Mouse (Mus musculus): ENCODE data around the gene Zfp600. TPM values are rescaled to one million over a fixed set of nuclear protein-coding genes. Genes with fewer than 3 reads are reported as not detected.
"Not testable (repeated sequence)": the region's sequence is repeated elsewhere in the genome, so short reads cannot be mapped to it uniquely, and the experiment has no call there.

The Zfp600 gene
- polyA plus RNA-seq (2016; fragmentation: Nextera tagmentation; extraction: Ambion mirVana) = not detected in 2 replicates

DNA sequence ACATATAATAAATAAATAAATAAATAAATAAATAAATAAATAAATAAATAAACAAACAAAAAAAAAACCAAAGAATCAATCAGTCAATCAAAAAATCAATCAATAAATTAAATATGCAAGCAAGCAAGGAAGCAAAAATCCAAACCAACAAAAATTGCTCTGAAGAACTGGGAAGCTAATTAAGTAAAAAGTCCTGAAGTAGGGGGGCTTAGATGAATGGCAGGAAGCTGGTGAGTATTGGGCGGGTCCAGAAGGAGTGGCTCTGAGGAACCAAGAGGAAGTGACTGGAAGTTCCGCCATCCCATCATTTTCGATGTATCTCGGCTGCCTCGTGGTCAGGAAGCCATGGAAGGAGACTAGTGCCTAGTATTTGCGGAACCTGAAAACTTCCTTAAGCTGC lies at the start of gene Zfp600:
Zfp600 (plus strand) TSS at position 301 of the 400 bp plus-strand sequence.
- not testable (repeated sequence) for H3K9me3 ChIP-seq; H3K4me3 ChIP-seq; ATAC-seq (ENCODE audit: low FRiP score, low read depth); H3K9ac ChIP-seq; H3K27me3 ChIP-seq (replicated peaks); H3K4me1 ChIP-seq; H3K4me2 ChIP-seq (replicated peaks); H3K27ac ChIP-seq; H3K36me3 ChIP-seq
- no CpG with 5 or more reads among the region's 6 CpGs for WGBS

DNA sequence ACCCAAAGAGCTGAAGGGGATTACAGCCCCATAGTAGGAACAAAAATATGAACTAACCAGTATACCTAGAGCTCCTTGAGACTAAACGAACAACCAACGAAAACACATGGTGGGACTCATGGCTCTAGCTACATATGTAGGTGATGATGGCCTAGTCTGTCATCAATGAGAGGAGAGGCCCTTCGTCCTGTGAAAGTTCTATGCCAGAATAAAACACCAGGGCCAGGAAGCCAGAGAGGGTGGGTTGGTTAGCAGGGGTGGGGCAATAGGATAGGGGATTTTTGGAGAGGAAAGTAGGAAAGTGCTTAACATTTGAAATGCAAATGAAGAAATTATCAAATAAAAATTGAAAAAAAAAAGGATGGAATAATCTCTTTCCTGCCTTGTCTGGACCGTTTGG lies 6.3 kb downstream of the Zfp600 start:
- WGBS = 76% methylated on average over 4 of the region's 4 CpGs
- H3K27me3 ChIP-seq (replicated peaks); H3K36me3 ChIP-seq; H3K27ac ChIP-seq; H3K4me2 ChIP-seq (replicated peaks); ATAC-seq (ENCODE audit: low FRiP score, low read depth); H3K4me1 ChIP-seq; H3K4me3 ChIP-seq; H3K9me3 ChIP-seq; H3K9ac ChIP-seq: not testable (repeated sequence)

DNA sequence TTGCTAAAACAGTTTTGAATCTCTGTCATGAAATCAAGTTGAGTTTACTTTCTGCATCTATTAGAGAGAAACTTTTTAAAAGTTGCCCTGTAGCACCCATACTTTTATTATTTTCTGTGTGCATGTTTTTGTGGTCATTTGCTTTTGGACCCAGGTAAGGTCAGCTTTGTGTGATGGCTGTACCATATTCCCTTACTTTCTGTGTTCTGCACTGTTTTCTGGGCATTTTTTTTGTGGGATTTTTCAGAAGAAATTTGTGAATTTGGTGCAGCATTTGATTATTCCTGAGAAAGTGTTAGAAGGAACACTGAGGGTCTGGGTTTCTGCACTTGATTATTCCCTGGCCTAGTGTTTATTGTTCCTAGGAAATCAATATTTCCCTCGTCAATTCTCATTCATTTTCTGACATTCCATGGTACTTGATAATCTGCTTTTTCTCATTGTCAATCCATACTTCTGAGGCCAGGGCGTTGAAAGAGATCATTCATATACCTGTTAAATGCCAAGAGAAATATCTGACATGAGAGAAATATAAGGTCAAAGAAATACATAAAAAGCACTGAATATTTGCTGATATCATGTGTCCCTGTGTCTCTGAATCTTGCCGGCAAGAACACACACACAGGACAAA lies 10.7 kb downstream of the Zfp600 start:
- H3K27me3 ChIP-seq (replicated peaks); H3K4me2 ChIP-seq (replicated peaks); H3K9ac ChIP-seq; H3K4me3 ChIP-seq; H3K4me1 ChIP-seq; H3K36me3 ChIP-seq; H3K27ac ChIP-seq: not testable (repeated sequence)
- peak; percentile 52 for ATAC-seq (ENCODE audit: low FRiP score, low read depth)
- peaks cover 17% of the 10 kb centered on the region; the same call in 1 of the 2 replicates for H3K9me3 ChIP-seq
- WGBS = 77% methylated on average over 3 of the region's 3 CpGs

DNA sequence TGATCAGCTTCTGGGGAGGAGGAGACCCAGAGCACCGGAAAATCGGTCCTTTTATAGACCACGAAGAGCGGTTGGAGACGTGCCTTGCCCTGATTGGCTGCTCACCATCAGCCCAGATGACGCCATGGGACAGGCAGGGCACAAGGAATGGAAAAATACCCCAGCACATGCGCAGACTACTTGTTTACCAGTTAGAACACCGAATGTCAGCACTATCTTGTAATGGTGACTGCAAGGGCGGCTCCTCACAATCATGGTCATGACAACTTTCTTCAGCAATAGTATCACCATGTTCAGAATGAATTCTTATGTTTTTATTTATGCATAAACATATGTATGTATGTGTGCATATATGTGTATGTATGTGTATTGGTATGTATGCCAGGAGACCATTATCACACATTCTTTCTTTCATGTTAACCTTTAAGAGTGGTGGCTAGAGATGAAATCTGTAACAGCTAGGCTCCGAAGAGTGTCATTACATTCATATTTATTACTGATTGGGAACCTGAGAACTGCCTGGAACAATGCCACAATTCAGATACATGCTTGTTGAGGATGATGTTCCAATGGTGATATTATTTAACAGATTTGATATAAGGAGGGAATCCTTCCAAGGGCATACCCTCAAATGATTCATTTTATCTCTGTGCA lies 11.4 kb downstream of the Zfp600 start:
- peaks cover 17% of the 10 kb centered on the region; the same call in 1 of the 2 replicates for H3K9me3 ChIP-seq
- not testable (repeated sequence) for H3K4me2 ChIP-seq (replicated peaks); H3K4me1 ChIP-seq; H3K27ac ChIP-seq; H3K36me3 ChIP-seq; H3K9ac ChIP-seq; H3K4me3 ChIP-seq; H3K27me3 ChIP-seq (replicated peaks)
- 84% methylated on average over 10 of the region's 10 CpGs for WGBS
- ATAC-seq (ENCODE audit: low FRiP score, low read depth) = peak; percentile 67

DNA sequence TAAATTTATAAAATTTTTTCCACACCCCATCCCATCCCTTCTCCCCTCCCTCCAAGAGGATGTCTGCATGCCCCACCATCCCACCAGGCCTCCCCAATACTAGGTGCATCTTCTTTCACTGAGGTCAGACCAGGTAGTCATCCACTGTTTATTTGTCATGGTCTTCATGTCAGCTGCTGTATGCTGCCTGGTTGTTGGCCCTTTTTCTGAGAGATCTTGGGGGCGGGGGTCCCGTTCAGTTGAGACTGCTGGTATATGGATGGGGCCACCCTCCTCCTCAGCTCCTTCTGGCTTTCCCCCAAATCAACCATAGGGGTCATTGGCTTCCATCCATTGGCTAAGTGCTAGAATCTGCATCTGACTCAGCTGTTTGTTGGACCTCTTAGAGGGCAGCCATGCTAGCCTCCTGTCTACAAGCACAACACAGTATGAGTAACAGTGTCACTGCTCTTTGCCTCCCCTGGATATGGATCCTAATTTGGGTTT lies 12.1 kb downstream of the Zfp600 start:
- H3K27me3 ChIP-seq (replicated peaks); H3K4me3 ChIP-seq; H3K27ac ChIP-seq; H3K4me2 ChIP-seq (replicated peaks); H3K4me1 ChIP-seq; H3K9ac ChIP-seq; H3K36me3 ChIP-seq: not testable (repeated sequence)
- WGBS = no CpG with 5 or more reads among the region's 2 CpGs
- H3K9me3 ChIP-seq = peaks cover 23% of the 10 kb centered on the region
- ATAC-seq (ENCODE audit: low FRiP score, low read depth) = peak; percentile 68

DNA sequence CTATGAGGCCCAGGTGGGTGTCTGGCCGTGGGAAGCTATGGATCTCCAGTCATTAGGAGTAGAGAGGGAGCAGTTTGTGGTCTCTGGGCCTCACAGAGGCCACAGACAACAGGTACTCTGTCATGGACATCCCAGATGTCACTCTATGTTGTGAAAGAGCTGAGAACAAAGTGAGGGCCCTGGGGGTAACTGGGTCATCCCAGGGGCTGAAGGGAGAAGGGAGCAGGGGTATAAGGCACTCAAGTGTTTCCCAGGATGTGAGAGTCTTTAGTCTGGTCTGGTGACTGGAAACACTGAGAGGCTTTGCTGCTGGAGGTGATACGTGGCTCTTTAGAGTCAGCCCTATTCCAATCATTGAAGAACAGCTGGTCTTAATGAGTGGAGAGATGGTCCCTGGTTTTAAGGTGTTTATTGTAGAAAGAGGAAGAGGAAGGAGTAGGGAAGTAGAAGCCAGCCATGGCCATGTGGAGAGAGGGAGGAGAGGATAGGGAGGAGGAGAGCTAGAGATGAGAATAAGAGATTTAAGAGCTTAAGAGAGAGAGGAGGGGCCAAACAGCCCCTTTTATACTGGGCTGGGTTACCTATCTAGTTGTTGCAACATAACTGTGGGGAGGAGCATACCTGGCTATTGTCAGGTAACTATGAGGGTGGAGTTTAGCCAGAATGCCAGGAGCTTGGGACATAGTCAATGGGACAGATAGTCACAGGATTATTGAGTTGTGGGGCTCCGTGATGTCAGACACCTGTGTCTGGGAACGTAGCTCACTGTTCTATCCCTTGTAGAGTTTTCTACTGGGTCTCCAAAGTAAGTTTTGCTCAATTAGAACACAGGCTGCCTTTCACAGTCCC lies 17.0 kb downstream of the Zfp600 start:
- WGBS = 65% methylated on average over 4 of the region's 4 CpGs
- peaks cover 17% of the 10 kb centered on the region for H3K9me3 ChIP-seq
- H3K27me3 ChIP-seq (replicated peaks); H3K27ac ChIP-seq; H3K36me3 ChIP-seq; H3K9ac ChIP-seq; H3K4me2 ChIP-seq (replicated peaks); H3K4me3 ChIP-seq; H3K4me1 ChIP-seq: not testable (repeated sequence)
- peak; percentile 75 for ATAC-seq (ENCODE audit: low FRiP score, low read depth)

DNA sequence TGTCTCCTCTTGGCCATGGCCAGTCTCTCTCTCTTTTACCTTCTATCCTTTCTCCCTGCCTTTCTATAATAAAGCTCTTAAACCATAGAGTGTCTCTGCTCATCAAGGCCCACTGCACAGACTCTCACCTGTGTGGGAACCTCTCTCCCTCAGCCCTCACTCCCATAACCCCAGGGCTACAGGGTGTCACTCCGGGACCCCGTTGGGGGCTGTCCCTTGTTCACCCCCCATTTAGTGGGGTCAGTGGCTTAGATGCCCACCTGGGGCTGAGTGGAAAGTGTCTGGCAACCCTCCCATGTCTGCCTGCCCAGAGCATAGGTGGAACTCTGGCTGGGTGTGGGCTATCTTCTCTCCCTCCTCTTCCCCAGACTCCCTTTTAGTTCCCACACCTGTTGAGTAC lies 47.7 kb downstream of the Zfp600 start:
- H3K9ac ChIP-seq; H3K4me3 ChIP-seq; ATAC-seq (ENCODE audit: low FRiP score, low read depth); H3K4me2 ChIP-seq (replicated peaks); H3K4me1 ChIP-seq; H3K27ac ChIP-seq; H3K36me3 ChIP-seq; H3K9me3 ChIP-seq; H3K27me3 ChIP-seq (replicated peaks): not testable (repeated sequence)
- 84% methylated on average over 2 of the region's 2 CpGs for WGBS

DNA sequence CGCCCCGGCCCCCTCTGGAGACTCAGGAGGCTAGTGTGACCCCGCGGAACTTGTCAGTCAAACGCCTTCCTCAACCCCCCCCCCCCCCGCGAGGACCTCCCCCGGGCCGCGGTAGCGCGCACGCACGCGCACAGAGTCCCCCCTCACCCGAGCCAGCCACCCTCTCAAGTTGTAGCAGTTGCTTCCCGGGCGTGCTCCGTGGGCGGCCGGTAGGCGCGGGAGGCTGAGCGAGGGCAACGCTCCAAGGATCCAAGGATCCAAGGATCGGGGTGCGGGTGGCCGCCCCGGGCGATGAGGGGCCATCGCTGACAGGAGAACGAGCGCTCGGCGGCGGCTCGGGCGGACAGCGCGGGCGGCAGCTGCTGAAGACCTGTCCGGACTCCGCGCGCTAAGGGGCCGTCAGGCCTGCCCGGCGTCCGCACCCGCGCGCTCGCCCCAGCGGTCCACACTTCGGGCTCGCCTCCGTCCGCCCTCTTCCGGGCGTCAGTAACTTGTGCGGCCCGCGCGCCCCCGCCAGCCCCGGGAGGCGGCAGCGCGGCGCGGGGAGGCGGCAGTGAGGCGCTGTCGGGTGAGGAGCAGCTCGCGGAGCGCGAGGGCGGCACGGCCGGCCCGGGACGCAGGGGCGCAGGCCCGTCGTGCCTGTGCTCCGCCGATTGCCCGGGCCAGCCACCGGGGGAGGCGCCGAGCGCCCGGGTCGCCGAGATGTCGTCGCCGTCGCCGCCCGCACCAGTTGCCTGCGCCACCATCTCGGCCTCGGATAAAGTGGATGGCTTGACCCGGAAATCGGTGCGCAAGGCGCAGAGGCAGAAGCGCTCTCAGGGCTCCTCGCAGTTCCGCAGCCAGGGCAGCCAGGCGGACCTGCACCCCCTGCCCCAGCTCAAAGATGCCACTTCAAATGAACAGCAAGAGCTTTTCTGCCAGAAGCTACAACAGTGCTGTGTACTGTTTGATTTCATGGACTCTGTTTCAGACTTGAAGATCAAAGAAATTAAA lies 82.9 kb downstream of the Zfp600 start:
- H3K27me3 ChIP-seq (replicated peaks); H3K4me2 ChIP-seq (replicated peaks); H3K27ac ChIP-seq; H3K9ac ChIP-seq; H3K9me3 ChIP-seq; H3K36me3 ChIP-seq; H3K4me3 ChIP-seq; H3K4me1 ChIP-seq: not testable (repeated sequence)
- peak; percentile 83 for ATAC-seq (ENCODE audit: low FRiP score, low read depth)
- WGBS = 4% methylated on average over 26 of the region's 113 CpGs

DNA sequence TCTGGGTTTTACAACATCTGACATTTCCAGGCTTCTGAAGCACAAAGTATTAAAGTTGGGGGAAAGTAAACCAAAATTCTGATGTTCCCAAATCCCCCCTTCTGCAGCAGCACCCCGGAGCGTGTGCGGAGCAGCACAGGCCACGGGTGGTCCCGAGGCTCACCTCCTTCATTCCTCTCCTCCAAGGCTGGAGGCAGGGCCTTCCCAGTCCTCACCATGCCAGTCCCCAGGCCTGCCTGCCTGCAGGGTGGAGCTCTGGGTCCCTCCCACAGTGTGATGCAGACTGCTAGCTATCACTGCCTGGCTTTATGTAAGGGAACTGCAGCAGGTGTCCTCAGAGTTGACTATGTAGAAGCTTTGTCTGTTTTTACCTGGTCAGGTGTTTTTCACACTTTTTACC lies 85.5 kb downstream of the Zfp600 start:
- 61% methylated on average over 5 of the region's 5 CpGs for WGBS
- not testable (repeated sequence) for ATAC-seq (ENCODE audit: low FRiP score, low read depth); H3K9me3 ChIP-seq; H3K27ac ChIP-seq; H3K4me1 ChIP-seq; H3K36me3 ChIP-seq; H3K4me3 ChIP-seq; H3K9ac ChIP-seq; H3K27me3 ChIP-seq (replicated peaks); H3K4me2 ChIP-seq (replicated peaks)
